Mouse (Mus musculus) ES-E14 (cell line): ENCODE data around the gene Zrsr1.

Experiments used
- CHD2 ChIP-seq: IDR thresholded peaks from 2 replicates; pipeline ENCODE4 v1.6.1; 2014; ENCODE audit warnings: mild to moderate bottlenecking, low read depth, low read length, inconsistent platforms
- HCFC1 ChIP-seq: IDR thresholded peaks from 2 replicates; pipeline ENCODE4 v1.6.1; 2012; ENCODE audit warnings: low read length, inconsistent platforms, borderline replicate concordance; ENCODE audit not compliant: insufficient read depth
- MAFK ChIP-seq: IDR thresholded peaks from 2 replicates; pipeline ENCODE4 v1.6.1; 2014; ENCODE audit warnings: mild to moderate bottlenecking, low read depth, low read length, inconsistent platforms; ENCODE audit not compliant: insufficient read depth
- ZC3H11A ChIP-seq: IDR thresholded peaks from 2 replicates; pipeline ENCODE4 v1.6.1; 2012; ENCODE audit warnings: low read depth, mild to moderate bottlenecking, inconsistent platforms, low read length, borderline replicate concordance
- ZNF384 ChIP-seq: IDR thresholded peaks from 2 replicates; pipeline ENCODE4 v1.6.1; 2012; ENCODE audit warnings: low read depth, low read length, inconsistent platforms

GRCm38 (mm10) chr11:22998308-22998707, 26.5 kb downstream of the Zrsr1 start:
- TF ChIP-seq MAFK: no peak
- no peak for TF ChIP-seq CHD2
- no peak for TF ChIP-seq ZC3H11A
- no peak for TF ChIP-seq HCFC1
- TF ChIP-seq ZNF384: no peak
